Mouse (Mus musculus): ENCODE measurements around the gene Bcl2l1.

DNA sequence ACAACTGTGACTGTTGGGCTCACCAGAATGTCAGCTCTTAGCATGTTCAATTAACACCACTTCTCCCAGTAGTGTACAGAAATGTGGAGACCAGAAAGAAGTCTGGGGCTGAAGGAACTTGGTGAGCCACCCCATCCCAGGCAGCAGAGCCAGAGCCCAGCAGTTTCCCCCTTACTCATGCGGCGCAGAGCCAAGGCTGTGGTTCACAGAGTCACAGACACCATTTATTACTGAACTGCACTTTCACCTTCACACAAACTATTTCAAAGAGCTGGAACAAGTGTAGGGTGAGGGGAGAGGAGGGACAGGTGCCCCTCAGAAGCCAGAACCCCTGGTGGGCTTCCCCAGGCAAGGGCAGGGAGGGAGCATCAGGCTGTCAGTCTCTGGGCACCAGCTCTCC lies 51.1 kb downstream of the Bcl2l1 start:
- TF ChIP-seq CTCF (IDR thresholded peaks at IDR 0.05; ENCODE audit: insufficient read depth, low read length) (no peak), POLR2A (IDR thresholded peaks at IDR 0.05; ENCODE audit: borderline replicate concordance, extremely low read depth, low read depth, low read length) (no peak)

Data from lung, adult 2 months (tissue).